Mouse (Mus musculus): ENCODE results near the gene Fam205c. TPM values are rescaled to one million over a fixed set of nuclear protein-coding genes. Genes with fewer than 3 reads are reported as not detected.

Gene Fam205c
- polyA plus RNA-seq, 1 experiment from 2014 or later, result 4.8 TPM

DNA sequence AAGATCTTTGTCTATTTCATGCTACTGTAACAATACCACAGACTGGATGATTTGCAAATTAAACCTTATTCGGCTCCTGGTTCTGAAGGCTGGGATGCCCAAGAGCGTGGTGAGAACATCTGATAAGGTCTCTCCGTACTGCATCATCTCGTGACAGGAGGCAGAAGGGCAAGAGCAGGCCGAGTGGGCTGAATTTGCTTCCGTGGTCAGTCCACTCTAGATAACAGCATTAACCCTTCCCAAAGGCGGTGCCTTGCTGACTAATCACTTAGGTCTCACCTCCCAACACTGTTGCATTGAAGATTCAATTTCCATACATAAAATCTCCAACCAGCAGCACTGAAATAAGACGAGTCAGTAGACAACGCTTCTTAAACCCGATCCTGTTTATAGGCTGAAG lies 39.4 kb upstream of the Fam205c start:
- Histone ChIP-seq H3K4me2 (ENCODE audit: low read depth, low read length) (no peak overlapping the region), H3K27ac (ENCODE audit: low read depth, low read length) (no peak overlapping the region), H3K4me3 (ENCODE audit: low read depth, low read length) (no peak overlapping the region), H3K36me3 (ENCODE audit: control insufficient read depth, insufficient read depth, low read length) (no peaks in the 10 kb centered on the region), H3K27me3 (ENCODE audit: control insufficient read depth, insufficient read depth, low read length) (peaks cover 7% of the 10 kb centered on the region; the same call in 1 of the 2 replicates), H3K9ac (replicated peaks; ENCODE audit: low read depth, low read length) (no peak overlapping the region), H3K4me1 (ENCODE audit: control insufficient read depth, insufficient read depth, low read length) (peaks cover 6% of the 10 kb centered on the region; the same call in 1 of the 2 replicates), H3K9me3 (ENCODE audit: control insufficient read depth, low read length) (no peaks in the 10 kb centered on the region)
- WGBS, result 50% methylated on average over 10 of the region's 10 CpGs
- no peak for ATAC-seq (ENCODE audit: low read depth)

DNA sequence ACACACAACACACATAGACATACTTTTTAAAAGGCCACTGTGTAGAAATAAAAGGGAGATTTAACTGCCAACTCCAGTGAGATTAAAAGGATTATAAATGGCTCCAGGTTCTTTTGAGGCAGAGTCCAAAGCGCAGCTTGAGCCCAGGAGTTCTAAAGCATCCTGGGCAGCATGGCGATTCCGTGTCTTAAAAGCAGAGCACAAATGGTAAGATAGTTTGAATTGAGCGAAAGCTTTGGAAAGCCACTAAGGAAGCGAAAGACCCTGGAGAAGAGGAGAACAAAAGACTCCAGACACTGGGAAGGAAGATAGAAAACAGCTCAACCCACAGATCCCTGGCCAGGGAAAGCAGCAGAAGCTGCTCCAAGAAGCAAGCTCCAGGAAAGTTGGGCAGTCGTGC lies 30.9 kb upstream of the Fam205c start:
- no peaks in the 10 kb centered on the region for H3K36me3 ChIP-seq (ENCODE audit: control insufficient read depth, insufficient read depth, low read length)
- H3K4me3 ChIP-seq (ENCODE audit: low read depth, low read length), result no peak overlapping the region
- WGBS, result 72% methylated on average over 6 of the region's 6 CpGs
- H3K4me2 ChIP-seq (ENCODE audit: low read depth, low read length), result no peak overlapping the region
- no peaks in the 10 kb centered on the region for H3K9me3 ChIP-seq (ENCODE audit: control insufficient read depth, low read length)
- H3K9ac ChIP-seq (replicated peaks; ENCODE audit: low read depth, low read length), result no peak overlapping the region
- no peak for ATAC-seq (ENCODE audit: low read depth)
- H3K27me3 ChIP-seq (ENCODE audit: control insufficient read depth, insufficient read depth, low read length), result no peaks in the 10 kb centered on the region
- no peaks in the 10 kb centered on the region for H3K4me1 ChIP-seq (ENCODE audit: control insufficient read depth, insufficient read depth, low read length)
- no peak overlapping the region for H3K27ac ChIP-seq (ENCODE audit: low read depth, low read length)

DNA sequence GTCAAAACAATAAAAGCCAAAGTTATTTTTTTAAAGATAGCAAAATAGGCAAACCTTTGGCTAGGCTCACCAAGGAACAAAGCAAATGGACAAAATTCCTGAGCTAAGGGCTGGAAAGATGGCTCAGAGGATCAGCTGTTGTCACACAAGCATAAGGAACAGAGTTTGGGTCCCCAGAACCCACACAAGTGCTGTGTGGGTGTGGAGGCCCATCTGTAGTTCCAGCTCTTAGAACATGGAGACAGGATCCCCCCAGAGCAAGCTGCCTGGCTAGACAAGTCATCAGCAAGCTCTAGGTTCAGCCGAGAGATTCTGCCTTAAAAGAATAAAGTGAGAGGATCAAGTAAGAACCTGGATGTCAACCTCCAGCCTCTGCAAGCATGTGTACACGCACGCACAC lies 30.5 kb upstream of the Fam205c start:
- 88% methylated on average over 3 of the region's 3 CpGs for WGBS
- H3K27ac ChIP-seq (ENCODE audit: low read depth, low read length), result no peak overlapping the region
- H3K4me3 ChIP-seq (ENCODE audit: low read depth, low read length), result no peak overlapping the region
- ATAC-seq (ENCODE audit: low read depth), result no peak
- H3K36me3 ChIP-seq (ENCODE audit: control insufficient read depth, insufficient read depth, low read length), result no peaks in the 10 kb centered on the region
- no peaks in the 10 kb centered on the region for H3K9me3 ChIP-seq (ENCODE audit: control insufficient read depth, low read length)
- no peak overlapping the region for H3K9ac ChIP-seq (replicated peaks; ENCODE audit: low read depth, low read length)
- no peaks in the 10 kb centered on the region for H3K4me1 ChIP-seq (ENCODE audit: control insufficient read depth, insufficient read depth, low read length)
- no peaks in the 10 kb centered on the region for H3K27me3 ChIP-seq (ENCODE audit: control insufficient read depth, insufficient read depth, low read length)
- no peak overlapping the region for H3K4me2 ChIP-seq (ENCODE audit: low read depth, low read length)

DNA sequence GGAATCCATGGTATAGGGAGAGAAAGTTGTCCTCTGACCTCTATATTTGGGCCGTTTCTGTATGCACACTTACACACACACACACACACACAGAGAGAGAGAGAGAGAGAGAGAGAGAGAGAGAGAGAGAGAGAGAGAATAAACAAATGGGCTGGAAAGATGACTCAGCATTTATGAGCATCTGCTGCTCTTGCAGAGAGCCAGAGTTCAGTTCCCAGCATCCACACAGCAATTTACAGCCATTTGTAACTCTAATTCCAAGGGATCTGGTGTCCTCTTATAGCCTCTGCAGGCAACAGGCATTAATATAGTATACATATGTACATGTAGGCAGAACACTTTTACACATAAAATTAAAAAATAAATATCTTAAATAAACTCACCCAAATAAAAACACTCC lies 29.9 kb upstream of the Fam205c start:
- Histone ChIP-seq H3K27ac (ENCODE audit: low read depth, low read length) (no peak overlapping the region), H3K27me3 (ENCODE audit: control insufficient read depth, insufficient read depth, low read length) (no peaks in the 10 kb centered on the region), H3K4me3 (ENCODE audit: low read depth, low read length) (no peak overlapping the region), H3K4me2 (ENCODE audit: low read depth, low read length) (no peak overlapping the region), H3K9me3 (ENCODE audit: control insufficient read depth, low read length) (no peaks in the 10 kb centered on the region), H3K36me3 (ENCODE audit: control insufficient read depth, insufficient read depth, low read length) (no peaks in the 10 kb centered on the region), H3K9ac (replicated peaks; ENCODE audit: low read depth, low read length) (no peak overlapping the region), H3K4me1 (ENCODE audit: control insufficient read depth, insufficient read depth, low read length) (no peaks in the 10 kb centered on the region)
- no peak for ATAC-seq (ENCODE audit: low read depth)
- 83% methylated on average over 1 of the region's 1 CpGs for WGBS

DNA sequence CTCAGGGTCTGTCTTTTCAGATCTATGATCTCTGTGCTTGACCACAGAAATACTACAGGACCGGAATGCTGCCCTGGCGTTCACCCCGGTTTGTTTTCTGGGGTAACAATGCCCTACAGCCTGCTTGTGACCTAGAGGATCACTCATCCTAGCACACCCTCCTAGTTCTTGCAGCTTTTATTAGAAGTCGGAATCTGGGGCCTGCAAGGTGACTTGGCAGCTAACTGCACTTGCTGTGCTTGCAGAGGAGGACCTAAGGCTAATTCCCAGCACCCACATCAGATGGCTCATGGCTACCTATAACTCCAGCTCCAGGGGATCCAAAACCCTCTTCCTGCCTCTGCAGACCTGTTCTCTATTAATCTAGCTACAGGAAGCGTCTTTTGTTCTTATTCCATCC lies 28.7 kb upstream of the Fam205c start:
- no peak overlapping the region for H3K4me2 ChIP-seq (ENCODE audit: low read depth, low read length)
- no peaks in the 10 kb centered on the region for H3K36me3 ChIP-seq (ENCODE audit: control insufficient read depth, insufficient read depth, low read length)
- no peak overlapping the region for H3K9ac ChIP-seq (replicated peaks; ENCODE audit: low read depth, low read length)
- H3K27ac ChIP-seq (ENCODE audit: low read depth, low read length), result no peak overlapping the region
- no peaks in the 10 kb centered on the region for H3K9me3 ChIP-seq (ENCODE audit: control insufficient read depth, low read length)
- WGBS, result 86% methylated on average over 5 of the region's 5 CpGs
- H3K4me3 ChIP-seq (ENCODE audit: low read depth, low read length), result no peak overlapping the region
- H3K27me3 ChIP-seq (ENCODE audit: control insufficient read depth, insufficient read depth, low read length), result no peaks in the 10 kb centered on the region
- no peak for ATAC-seq (ENCODE audit: low read depth)
- no peaks in the 10 kb centered on the region for H3K4me1 ChIP-seq (ENCODE audit: control insufficient read depth, insufficient read depth, low read length)

DNA sequence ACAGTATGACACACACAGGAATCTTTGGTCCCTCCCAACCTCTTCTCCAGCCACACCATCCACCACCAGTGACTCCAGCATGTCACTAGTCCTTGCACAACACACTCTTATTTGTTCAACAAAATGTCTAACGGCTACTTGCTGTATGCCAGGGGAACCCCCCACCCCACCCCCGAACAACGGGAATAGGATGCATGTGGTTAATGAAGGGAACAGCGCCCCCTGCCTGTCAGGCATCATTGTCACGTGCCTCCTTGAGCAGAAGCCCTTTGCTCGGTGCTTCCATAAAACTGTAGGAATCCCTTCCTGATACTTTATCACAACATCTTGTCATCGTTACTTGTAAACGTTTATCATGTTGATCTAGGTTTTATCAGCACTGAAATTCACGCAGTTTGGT lies 28.1 kb upstream of the Fam205c start:
- no peaks in the 10 kb centered on the region for H3K36me3 ChIP-seq (ENCODE audit: control insufficient read depth, insufficient read depth, low read length)
- H3K9me3 ChIP-seq (ENCODE audit: control insufficient read depth, low read length), result no peaks in the 10 kb centered on the region
- ATAC-seq (ENCODE audit: low read depth), result no peak
- no peak overlapping the region for H3K27ac ChIP-seq (ENCODE audit: low read depth, low read length)
- no peaks in the 10 kb centered on the region for H3K4me1 ChIP-seq (ENCODE audit: control insufficient read depth, insufficient read depth, low read length)
- H3K27me3 ChIP-seq (ENCODE audit: control insufficient read depth, insufficient read depth, low read length), result no peaks in the 10 kb centered on the region
- 65% methylated on average over 9 of the region's 9 CpGs for WGBS
- no peak overlapping the region for H3K4me2 ChIP-seq (ENCODE audit: low read depth, low read length)
- H3K4me3 ChIP-seq (ENCODE audit: low read depth, low read length), result no peak overlapping the region
- no peak overlapping the region for H3K9ac ChIP-seq (replicated peaks; ENCODE audit: low read depth, low read length)

DNA sequence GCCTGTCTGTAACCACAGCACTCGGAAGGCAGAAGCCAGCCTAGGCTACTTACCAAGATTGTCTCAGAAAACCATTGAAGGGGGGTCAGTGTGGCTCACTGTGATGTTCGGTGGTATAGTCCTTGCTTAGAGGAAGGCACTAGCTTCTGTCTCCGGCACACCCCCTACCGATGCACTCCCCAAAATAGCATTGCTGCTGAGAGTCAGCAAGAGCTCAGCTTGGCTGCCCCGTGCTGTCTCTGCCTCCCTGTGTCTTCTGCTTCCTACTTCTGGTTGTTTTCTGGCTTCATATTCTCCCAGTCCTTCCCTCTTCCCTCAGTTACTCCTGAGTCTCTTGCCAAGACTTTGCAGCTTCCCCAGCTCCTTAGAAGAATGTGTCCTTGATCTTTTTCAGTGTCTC lies 26.8 kb upstream of the Fam205c start:
- H3K36me3 ChIP-seq (ENCODE audit: control insufficient read depth, insufficient read depth, low read length), result no peaks in the 10 kb centered on the region
- no peaks in the 10 kb centered on the region for H3K27me3 ChIP-seq (ENCODE audit: control insufficient read depth, insufficient read depth, low read length)
- ATAC-seq (ENCODE audit: low read depth), result no peak
- H3K4me3 ChIP-seq (ENCODE audit: low read depth, low read length), result no peak overlapping the region
- no peaks in the 10 kb centered on the region for H3K9me3 ChIP-seq (ENCODE audit: control insufficient read depth, low read length)
- WGBS, result 71% methylated on average over 5 of the region's 5 CpGs
- no peak overlapping the region for H3K27ac ChIP-seq (ENCODE audit: low read depth, low read length)
- H3K4me2 ChIP-seq (ENCODE audit: low read depth, low read length), result no peak overlapping the region
- H3K4me1 ChIP-seq (ENCODE audit: control insufficient read depth, insufficient read depth, low read length), result no peaks in the 10 kb centered on the region
- no peak overlapping the region for H3K9ac ChIP-seq (replicated peaks; ENCODE audit: low read depth, low read length)

DNA sequence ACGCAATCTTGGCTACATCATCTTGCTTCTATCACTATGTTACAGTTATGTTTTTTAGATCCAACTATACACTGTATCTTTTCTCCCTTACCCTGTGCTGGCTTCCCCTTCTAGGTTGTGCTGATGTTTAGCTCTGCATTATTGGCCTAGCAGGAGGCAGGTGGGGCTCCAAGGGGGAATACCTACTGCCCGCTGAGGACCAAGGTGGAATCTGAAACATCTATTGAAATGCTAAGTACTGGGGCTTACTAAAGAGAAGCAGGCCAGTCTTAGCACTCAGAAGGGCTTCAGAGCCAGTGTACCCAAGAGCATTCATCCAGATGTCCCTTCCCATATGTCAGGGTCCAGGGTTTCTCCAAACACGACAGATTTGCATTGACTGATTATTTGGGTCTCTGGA lies 24.9 kb upstream of the Fam205c start:
- Histone ChIP-seq H3K27ac (ENCODE audit: low read depth, low read length) (no peak overlapping the region), H3K4me1 (ENCODE audit: control insufficient read depth, insufficient read depth, low read length) (no peaks in the 10 kb centered on the region), H3K27me3 (ENCODE audit: control insufficient read depth, insufficient read depth, low read length) (no peaks in the 10 kb centered on the region), H3K4me2 (ENCODE audit: low read depth, low read length) (no peak overlapping the region), H3K9me3 (ENCODE audit: control insufficient read depth, low read length) (no peaks in the 10 kb centered on the region), H3K9ac (replicated peaks; ENCODE audit: low read depth, low read length) (no peak overlapping the region), H3K4me3 (ENCODE audit: low read depth, low read length) (no peak overlapping the region), H3K36me3 (ENCODE audit: control insufficient read depth, insufficient read depth, low read length) (no peaks in the 10 kb centered on the region)
- WGBS, result 38% methylated on average over 3 of the region's 3 CpGs
- no peak for ATAC-seq (ENCODE audit: low read depth)

DNA sequence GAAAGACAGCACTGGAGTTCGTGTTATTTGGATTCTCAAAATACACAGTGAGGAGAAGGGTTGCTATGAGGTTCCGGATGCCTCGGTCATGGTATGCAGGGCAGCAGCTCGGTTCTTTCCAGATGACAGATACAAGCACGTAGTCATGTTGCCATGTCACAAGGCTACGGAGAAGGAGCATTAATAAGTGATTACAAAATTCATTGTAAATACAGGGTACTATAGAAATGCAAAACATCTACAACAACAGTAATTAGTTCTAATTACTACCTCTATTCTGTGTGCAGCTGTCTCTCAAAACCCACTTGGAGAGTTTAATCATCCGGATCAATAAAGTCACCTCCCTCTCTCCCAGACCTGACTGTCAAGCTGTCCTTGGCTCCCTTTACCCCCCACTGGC lies 21.1 kb upstream of the Fam205c start:
- no peak overlapping the region for H3K4me3 ChIP-seq (ENCODE audit: low read depth, low read length)
- ATAC-seq (ENCODE audit: low read depth), result no peak

DNA sequence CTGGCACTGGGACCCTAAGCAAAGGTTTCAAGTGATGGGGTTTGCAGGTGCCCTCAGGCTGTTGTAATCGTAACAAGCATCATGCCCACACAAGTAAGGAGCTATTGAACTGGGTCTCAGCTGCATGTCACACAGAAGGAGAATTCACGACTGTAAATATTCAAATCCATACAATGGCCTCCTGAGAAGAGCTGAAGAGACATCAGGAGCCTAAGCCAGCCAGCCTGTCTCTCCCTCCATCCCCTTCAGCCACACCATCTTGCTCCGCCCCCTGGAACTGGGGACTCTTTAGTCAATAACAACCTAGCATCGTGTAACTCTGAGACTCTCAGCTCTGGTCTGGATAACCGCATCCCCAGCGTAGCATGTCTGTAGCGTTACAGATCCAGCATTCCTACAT lies 17.1 kb upstream of the Fam205c start:
- Histone ChIP-seq H3K4me2 (ENCODE audit: low read depth, low read length) (no peak overlapping the region), H3K36me3 (ENCODE audit: control insufficient read depth, insufficient read depth, low read length) (no peaks in the 10 kb centered on the region), H3K9ac (replicated peaks; ENCODE audit: low read depth, low read length) (no peak overlapping the region), H3K4me3 (ENCODE audit: low read depth, low read length) (no peak overlapping the region), H3K9me3 (ENCODE audit: control insufficient read depth, low read length) (no peaks in the 10 kb centered on the region), H3K4me1 (ENCODE audit: control insufficient read depth, insufficient read depth, low read length) (no peaks in the 10 kb centered on the region), H3K27me3 (ENCODE audit: control insufficient read depth, insufficient read depth, low read length) (no peaks in the 10 kb centered on the region), H3K27ac (ENCODE audit: low read depth, low read length) (no peak overlapping the region)
- no peak for ATAC-seq (ENCODE audit: low read depth)
- WGBS, result 64% methylated on average over 7 of the region's 7 CpGs

More for the DNA sequence above, 21.1 kb upstream of the Fam205c start:
- no peak overlapping the region for H3K9ac ChIP-seq (replicated peaks; ENCODE audit: low read depth, low read length)
- no peaks in the 10 kb centered on the region for H3K27me3 ChIP-seq (ENCODE audit: control insufficient read depth, insufficient read depth, low read length)
- no peaks in the 10 kb centered on the region for H3K4me1 ChIP-seq (ENCODE audit: control insufficient read depth, insufficient read depth, low read length)
- no peak overlapping the region for H3K27ac ChIP-seq (ENCODE audit: low read depth, low read length)
- WGBS, result 51% methylated on average over 7 of the region's 7 CpGs
- no peaks in the 10 kb centered on the region for H3K9me3 ChIP-seq (ENCODE audit: control insufficient read depth, low read length)
- no peaks in the 10 kb centered on the region for H3K36me3 ChIP-seq (ENCODE audit: control insufficient read depth, insufficient read depth, low read length)
- no peak overlapping the region for H3K4me2 ChIP-seq (ENCODE audit: low read depth, low read length)

Data from neural tube, embryonic 14.5 days (tissue).